Mouse (Mus musculus) ES-Bruce4 (cell line): ENCODE results near the gene Nmrk1. TPM values are rescaled to one million over a fixed set of nuclear protein-coding genes. Genes with fewer than 3 reads are reported as not detected.

Experiments
- H3K27ac ChIP-seq: 2 replicates; pipeline ENCODE4 v1.5.1; 2012; ENCODE audit warnings: low read length, inconsistent platforms; ENCODE audit not compliant: insufficient read depth
- H3K27me3 ChIP-seq: 2 replicates; pipeline ENCODE4 v1.6.1; 2012; ENCODE audit warnings: mild to moderate bottlenecking, low read length, inconsistent platforms; ENCODE audit not compliant: control insufficient read depth, poor library complexity, insufficient read depth, severe bottlenecking
- H3K36me3 ChIP-seq: 2 replicates; pipeline ENCODE4 v1.6.1; 2012; ENCODE audit warnings: inconsistent platforms, mild to moderate bottlenecking, low read length, moderate library complexity; ENCODE audit not compliant: control insufficient read depth, poor library complexity, insufficient read depth, severe bottlenecking
- H3K4me1 ChIP-seq: one replicate; pipeline ENCODE4 v1.8.1; 2011; ENCODE audit warnings: low read length; ENCODE audit not compliant: control insufficient read depth, insufficient read depth
- H3K4me3 ChIP-seq: 2 replicates; pipeline ENCODE4 v1.5.1; 2011; ENCODE audit warnings: low read depth, mild to moderate bottlenecking, low read length
- H3K9ac ChIP-seq: 2 replicates; pipeline ENCODE4 v1.6.1; 2012; ENCODE audit warnings: low read depth, mild to moderate bottlenecking, inconsistent platforms; ENCODE audit not compliant: poor library complexity, severe bottlenecking
- H3K9me3 ChIP-seq: replicated peaks from 2 replicates; pipeline ENCODE4 v1.6.1; 2012; ENCODE audit warnings: mild to moderate bottlenecking, low read length, inconsistent platforms; ENCODE audit not compliant: control insufficient read depth, poor library complexity, insufficient read depth, severe bottlenecking
- CTCF ChIP-seq: IDR thresholded peaks from one replicate; pipeline ENCODE4 v1.8.1; 2011; ENCODE audit warnings: low read depth, low read length
- EP300 ChIP-seq: IDR thresholded peaks from 2 replicates; pipeline ENCODE4 v1.6.1; 2011; ENCODE audit warnings: low read depth, low read length; ENCODE audit not compliant: insufficient read depth
- POLR2A ChIP-seq: IDR thresholded peaks from one replicate; pipeline ENCODE4 v1.8.1; 2011; ENCODE audit warnings: low read length; ENCODE audit not compliant: insufficient read depth
- polyA plus RNA-seq: library from polyadenylated mRNA; stranded (reverse); fragments of >200 nt; gene quantifications from 2 replicates; pipeline ENCODE4 v1.2.4, GENCODE M21; 2011; ENCODE audit warnings: low read depth; ENCODE audit not compliant: missing spikeins, insufficient read depth, insufficient read length

The Nmrk1 gene
- polyA plus RNA-seq, 1 experiment, result 20.4 TPM

- TF ChIP-seq EP300 (no peak), POLR2A (no peak), CTCF (no peak)
- H3K27me3 ChIP-seq, result no peaks in the 10 kb centered on the region
- no peaks in the 10 kb centered on the region for H3K36me3 ChIP-seq
- no peaks in the 10 kb centered on the region for H3K4me1 ChIP-seq
- H3K9me3 ChIP-seq, result no peaks in the 10 kb centered on the region
- no peak overlapping the region for H3K27ac ChIP-seq
- H3K9ac ChIP-seq, result no peak overlapping the region
- H3K4me3 ChIP-seq, result no peak overlapping the region
Observed at GRCm38 (mm10) chr19:18666966-18667365, 35.2 kb downstream of the Nmrk1 start.

GRCm38 (mm10) chr19:18669551-18669950 lies 37.8 kb downstream of the Nmrk1 start:
- H3K36me3 ChIP-seq, result no peaks in the 10 kb centered on the region
- H3K27ac ChIP-seq, result no peak overlapping the region
- no peak for TF ChIP-seq EP300
- no peak for TF ChIP-seq POLR2A
- TF ChIP-seq CTCF, result no peak
- no peak overlapping the region for H3K9ac ChIP-seq
- H3K4me3 ChIP-seq, result no peak overlapping the region
- H3K4me1 ChIP-seq, result no peaks in the 10 kb centered on the region
- H3K9me3 ChIP-seq, result no peaks in the 10 kb centered on the region
- H3K27me3 ChIP-seq, result no peaks in the 10 kb centered on the region

DNA sequence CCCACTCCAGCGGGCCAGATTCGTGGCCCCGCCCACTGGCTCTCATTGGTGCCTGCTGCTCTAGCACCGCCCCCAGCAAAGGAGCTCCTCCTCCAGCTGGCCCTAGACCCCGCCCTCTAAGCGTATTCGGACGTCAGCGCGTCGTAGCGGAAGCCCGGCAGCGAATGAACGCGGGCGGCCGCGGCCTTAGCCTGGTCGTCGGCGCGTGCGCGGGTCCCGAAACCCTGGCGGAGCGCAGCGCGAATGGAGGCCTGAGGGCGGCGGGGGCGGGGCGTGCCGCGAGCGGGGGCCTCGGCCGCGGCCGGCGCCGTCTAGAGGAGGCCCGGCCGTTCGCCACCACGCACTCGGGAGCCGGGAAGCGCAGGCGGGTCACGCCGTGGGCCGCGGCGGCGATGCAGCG lies 38.9 kb downstream of the Nmrk1 start, which contains the start of gene Carnmt1:
Gene Carnmt1 (plus strand): TSS at position 157 of the 400 bp plus-strand sequence.
- no peaks in the 10 kb centered on the region for H3K9me3 ChIP-seq
- no peaks in the 10 kb centered on the region for H3K27me3 ChIP-seq
- H3K4me1 ChIP-seq, result no peaks in the 10 kb centered on the region
- peak within 1 kb of the TSS; percentile 97 for H3K4me3 ChIP-seq
- H3K27ac ChIP-seq, result peak within 1 kb of the TSS; percentile 28
- H3K9ac ChIP-seq, result peak within 1 kb of the TSS; percentile 97
- no peaks in the 10 kb centered on the region; the same call in 1 of the 2 replicates for H3K36me3 ChIP-seq
- TF ChIP-seq EP300, result no peak
- no peak for TF ChIP-seq CTCF
- TF ChIP-seq POLR2A, result no peak

- Histone ChIP-seq H3K4me1 (no peaks in the 10 kb centered on the region), H3K36me3 (no peaks in the 10 kb centered on the region; the same call in 1 of the 2 replicates), H3K9ac (peak overlapping the region; percentile 97), H3K27me3 (no peaks in the 10 kb centered on the region), H3K27ac (peak overlapping the region; percentile 15), H3K9me3 (no peaks in the 10 kb centered on the region), H3K4me3 (peak overlapping the region; percentile 97)
- TF ChIP-seq CTCF, result no peak
Observed at GRCm38 (mm10) chr19:18671056-18671741, 39.4 kb downstream of the Nmrk1 start.

DNA sequence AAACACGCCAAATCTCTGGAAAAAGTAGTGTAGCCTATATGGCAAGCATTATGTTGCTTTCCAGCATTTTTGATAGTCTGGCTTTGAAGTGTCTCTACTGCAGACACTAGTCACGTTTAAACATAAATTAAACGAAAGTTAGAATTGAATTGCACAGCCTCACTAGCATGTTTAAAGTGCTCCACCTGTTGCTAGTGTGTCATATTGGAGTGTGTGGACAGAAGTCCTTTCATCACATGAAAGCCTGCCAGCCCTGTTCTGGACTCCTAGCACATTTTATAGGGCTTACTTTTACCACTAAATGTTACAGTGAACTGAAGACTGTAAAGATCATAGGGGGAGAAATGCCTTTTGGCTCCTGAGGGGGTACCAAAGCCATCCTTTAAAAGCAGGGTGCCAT lies 40.7 kb downstream of the Nmrk1 start:
- Histone ChIP-seq H3K4me3 (no peak overlapping the region), H3K27ac (peak overlapping the region; percentile 83), H3K9me3 (no peaks in the 10 kb centered on the region), H3K4me1 (no peaks in the 10 kb centered on the region), H3K36me3 (peaks cover 2% of the 10 kb centered on the region; the same call in 1 of the 2 replicates), H3K27me3 (no peaks in the 10 kb centered on the region), H3K9ac (peak overlapping the region; percentile 97)
- no peak for TF ChIP-seq POLR2A
- TF ChIP-seq CTCF, result no peak
- no peak for TF ChIP-seq EP300

- peak overlapping the region; percentile 83 for H3K27ac ChIP-seq
Observed at GRCm38 (mm10) chr19:18673116-18673515, 41.4 kb downstream of the Nmrk1 start.

More at GRCm38 (mm10) chr19:18673116-18673515, 41.4 kb downstream of the Nmrk1 start:
- Histone ChIP-seq H3K4me1 (no peaks in the 10 kb centered on the region), H3K9ac (peak overlapping the region; percentile 97), H3K36me3 (peaks cover 2% of the 10 kb centered on the region; the same call in 1 of the 2 replicates), H3K4me3 (peak overlapping the region; percentile 56), H3K9me3 (no peaks in the 10 kb centered on the region), H3K27me3 (no peaks in the 10 kb centered on the region)
- no peak for TF ChIP-seq POLR2A
- TF ChIP-seq EP300, result peak; percentile 64
